Mouse (Mus musculus): ENCODE measurements around the gene Wnt5b. TPM values are rescaled to one million over a fixed set of nuclear protein-coding genes. Genes with fewer than 3 reads are reported as not detected.

Wnt5b gene
- polyA plus RNA-seq, 1 experiment from 2014 or later: 4.5 TPM

DNA sequence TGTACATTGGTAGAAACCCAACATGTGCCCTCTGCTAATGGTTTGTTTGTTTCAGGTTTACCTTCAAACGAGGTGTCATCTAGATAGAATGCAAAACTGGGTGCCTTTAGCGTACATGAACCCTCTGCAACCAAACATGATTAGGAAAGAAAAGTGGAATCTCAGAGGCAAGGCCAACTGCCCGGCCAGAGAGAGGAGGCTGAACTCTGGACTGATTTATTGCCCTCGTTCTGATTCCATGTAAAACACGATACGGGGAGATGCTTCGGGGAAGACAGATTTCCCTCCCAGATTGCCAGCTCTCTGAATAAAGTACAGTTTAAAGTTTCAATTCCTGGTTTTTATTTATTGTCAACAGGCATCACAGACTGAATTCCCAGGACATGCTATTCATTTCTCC lies 138.8 kb downstream of the Wnt5b start:
- ATAC-seq (ENCODE audit: low FRiP score, low TSS enrichment) (no peak), DNase-seq (ENCODE audit: low spot score) (no peak)
- no peaks in the 10 kb centered on the region for H3K9me3 ChIP-seq (ENCODE audit: control insufficient read depth, low read length)
- no peak overlapping the region for H3K4me2 ChIP-seq (replicated peaks; ENCODE audit: low read depth)
- H3K27me3 ChIP-seq (ENCODE audit: control insufficient read depth, insufficient read depth, low read length): no peaks in the 10 kb centered on the region
- no peaks in the 10 kb centered on the region for H3K36me3 ChIP-seq (ENCODE audit: control insufficient read depth, insufficient read depth, low read length)
- H3K9ac ChIP-seq (ENCODE audit: low read length): no peak overlapping the region
- TF ChIP-seq EP300 (optimal IDR thresholded peaks at IDR 0.05) (no peak), CTCF (IDR thresholded peaks at IDR 0.05; ENCODE audit: low read depth) (no peak)
- H3K27ac ChIP-seq (replicated peaks): no peak overlapping the region
- no peaks in the 10 kb centered on the region for H3K4me1 ChIP-seq (replicated peaks; ENCODE audit: control insufficient read depth, insufficient read depth)
- WGBS: 50% methylated on average over 7 of the region's 7 CpGs
- H3K4me3 ChIP-seq (ENCODE audit: low read depth, low read length): no peak overlapping the region

GRCm38 (mm10) chr6:119404854-119405253 lies 139.3 kb downstream of the Wnt5b start:
- DNase-seq (ENCODE audit: low spot score) (no peak), ATAC-seq (ENCODE audit: low FRiP score, low TSS enrichment) (no peak)
- Histone ChIP-seq H3K4me2 (replicated peaks; ENCODE audit: low read depth) (no peak overlapping the region), H3K27ac (replicated peaks) (no peak overlapping the region), H3K27me3 (ENCODE audit: control insufficient read depth, insufficient read depth, low read length) (no peaks in the 10 kb centered on the region), H3K4me1 (replicated peaks; ENCODE audit: control insufficient read depth, insufficient read depth) (no peaks in the 10 kb centered on the region), H3K36me3 (ENCODE audit: control insufficient read depth, insufficient read depth, low read length) (no peaks in the 10 kb centered on the region), H3K4me3 (ENCODE audit: low read depth, low read length) (no peak overlapping the region), H3K9ac (ENCODE audit: low read length) (no peak overlapping the region), H3K9me3 (ENCODE audit: control insufficient read depth, low read length) (no peaks in the 10 kb centered on the region)
- WGBS: 77% methylated on average over 4 of the region's 4 CpGs
- TF ChIP-seq CTCF (IDR thresholded peaks at IDR 0.05; ENCODE audit: low read depth): no peak
- TF ChIP-seq EP300 (optimal IDR thresholded peaks at IDR 0.05): no peak

GRCm38 (mm10) chr6:119402976-119403375 lies 141.2 kb downstream of the Wnt5b start:
- Histone ChIP-seq H3K4me2 (replicated peaks; ENCODE audit: low read depth) (no peak overlapping the region), H3K9me3 (ENCODE audit: control insufficient read depth, low read length) (no peaks in the 10 kb centered on the region), H3K27me3 (ENCODE audit: control insufficient read depth, insufficient read depth, low read length) (no peaks in the 10 kb centered on the region), H3K36me3 (ENCODE audit: control insufficient read depth, insufficient read depth, low read length) (no peaks in the 10 kb centered on the region), H3K27ac (replicated peaks) (peak overlapping the region; percentile 24; the same call in 1 of the 2 replicates), H3K4me1 (replicated peaks; ENCODE audit: control insufficient read depth, insufficient read depth) (no peaks in the 10 kb centered on the region), H3K9ac (ENCODE audit: low read length) (no peak overlapping the region), H3K4me3 (ENCODE audit: low read depth, low read length) (no peak overlapping the region)
- ATAC-seq (ENCODE audit: low FRiP score, low TSS enrichment): peak; percentile 89
- DNase-seq (ENCODE audit: low spot score): no peak
- WGBS: 56% methylated on average over 3 of the region's 3 CpGs
- TF ChIP-seq EP300 (optimal IDR thresholded peaks at IDR 0.05) (no peak), CTCF (IDR thresholded peaks at IDR 0.05; ENCODE audit: low read depth) (no peak)

DNA sequence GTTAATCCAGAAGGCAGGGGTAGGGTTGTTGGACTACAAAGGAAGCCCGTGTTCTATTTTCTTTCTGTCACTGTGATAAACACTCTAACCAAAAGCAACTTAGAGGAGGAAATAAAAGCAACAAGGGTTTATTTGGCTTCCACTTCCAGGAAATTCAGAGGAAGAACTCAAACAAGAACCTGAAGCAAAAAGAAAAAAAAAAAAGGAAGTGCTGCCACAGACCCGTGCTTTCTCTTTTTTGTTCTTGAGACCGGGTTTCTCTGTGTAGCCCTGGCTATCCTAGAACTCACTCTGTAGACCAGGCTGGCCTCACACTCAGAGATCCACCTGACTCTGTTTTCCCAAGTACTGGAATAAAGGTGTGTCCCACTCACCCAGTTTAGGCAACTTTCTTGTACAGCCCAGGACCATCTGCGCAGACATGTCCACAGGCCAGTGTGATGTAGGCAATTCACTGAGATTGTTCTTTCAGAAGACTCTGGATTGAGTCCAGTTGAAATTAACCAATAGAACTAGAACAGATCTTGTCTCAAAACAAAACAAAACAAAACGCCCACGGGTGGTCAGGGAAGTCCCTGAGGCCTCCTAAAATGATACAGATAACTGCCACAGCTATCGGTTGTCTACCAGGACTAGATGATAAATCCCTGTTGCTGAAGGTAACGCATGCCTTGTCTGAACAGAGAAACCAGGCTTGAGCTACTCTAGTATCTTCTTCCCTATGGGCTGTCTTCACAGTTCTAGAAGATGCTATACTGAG lies 142.4 kb downstream of the Wnt5b start:
- Histone ChIP-seq H3K9ac (ENCODE audit: low read length) (no peak overlapping the region), H3K4me2 (replicated peaks; ENCODE audit: low read depth) (no peak overlapping the region), H3K36me3 (ENCODE audit: control insufficient read depth, insufficient read depth, low read length) (no peaks in the 10 kb centered on the region), H3K9me3 (ENCODE audit: control insufficient read depth, low read length) (no peaks in the 10 kb centered on the region), H3K27me3 (ENCODE audit: control insufficient read depth, insufficient read depth, low read length) (no peaks in the 10 kb centered on the region), H3K4me3 (ENCODE audit: low read depth, low read length) (no peak overlapping the region), H3K27ac (replicated peaks) (no peak overlapping the region), H3K4me1 (replicated peaks; ENCODE audit: control insufficient read depth, insufficient read depth) (no peaks in the 10 kb centered on the region)
- ATAC-seq (ENCODE audit: low FRiP score, low TSS enrichment) (no peak), DNase-seq (ENCODE audit: low spot score) (no peak)
- TF ChIP-seq CTCF (IDR thresholded peaks at IDR 0.05; ENCODE audit: low read depth) (no peak), EP300 (optimal IDR thresholded peaks at IDR 0.05) (no peak)
- WGBS: 74% methylated on average over 8 of the region's 8 CpGs

GRCm38 (mm10) chr6:119400649-119401048 lies 143.5 kb downstream of the Wnt5b start:
- H3K4me1 ChIP-seq (replicated peaks; ENCODE audit: control insufficient read depth, insufficient read depth): no peaks in the 10 kb centered on the region
- no peaks in the 10 kb centered on the region for H3K27me3 ChIP-seq (ENCODE audit: control insufficient read depth, insufficient read depth, low read length)
- H3K27ac ChIP-seq (replicated peaks): no peak overlapping the region
- TF ChIP-seq EP300 (optimal IDR thresholded peaks at IDR 0.05) (no peak), CTCF (IDR thresholded peaks at IDR 0.05; ENCODE audit: low read depth) (no peak)
- H3K9ac ChIP-seq (ENCODE audit: low read length): no peak overlapping the region
- H3K9me3 ChIP-seq (ENCODE audit: control insufficient read depth, low read length): no peaks in the 10 kb centered on the region
- DNase-seq (ENCODE audit: low spot score) (no peak), ATAC-seq (ENCODE audit: low FRiP score, low TSS enrichment) (no peak)
- H3K4me3 ChIP-seq (ENCODE audit: low read depth, low read length): no peak overlapping the region
- no peaks in the 10 kb centered on the region for H3K36me3 ChIP-seq (ENCODE audit: control insufficient read depth, insufficient read depth, low read length)
- H3K4me2 ChIP-seq (replicated peaks; ENCODE audit: low read depth): no peak overlapping the region
- 92% methylated on average over 3 of the region's 3 CpGs for WGBS

GRCm38 (mm10) chr6:119399371-119399770 lies 144.8 kb downstream of the Wnt5b start:
- 95% methylated on average over 3 of the region's 3 CpGs for WGBS
- no peak overlapping the region for H3K9ac ChIP-seq (ENCODE audit: low read length)
- no peak for TF ChIP-seq EP300 (optimal IDR thresholded peaks at IDR 0.05)
- TF ChIP-seq CTCF (IDR thresholded peaks at IDR 0.05; ENCODE audit: low read depth): no peak
- no peaks in the 10 kb centered on the region for H3K9me3 ChIP-seq (ENCODE audit: control insufficient read depth, low read length)
- H3K36me3 ChIP-seq (ENCODE audit: control insufficient read depth, insufficient read depth, low read length): no peaks in the 10 kb centered on the region
- no peaks in the 10 kb centered on the region for H3K27me3 ChIP-seq (ENCODE audit: control insufficient read depth, insufficient read depth, low read length)
- H3K27ac ChIP-seq (replicated peaks): no peak overlapping the region
- DNase-seq (ENCODE audit: low spot score): no peak
- no peaks in the 10 kb centered on the region for H3K4me1 ChIP-seq (replicated peaks; ENCODE audit: control insufficient read depth, insufficient read depth)
- H3K4me3 ChIP-seq (ENCODE audit: low read depth, low read length): no peak overlapping the region
- ATAC-seq (ENCODE audit: low FRiP score, low TSS enrichment): no peak
- H3K4me2 ChIP-seq (replicated peaks; ENCODE audit: low read depth): no peak overlapping the region
